Mouse (Mus musculus) liver, adult 2 months (tissue): ENCODE data around the gene Grxcr1.

Experiments used
- CTCF ChIP-seq: fragments of 200-500 bp; IDR thresholded peaks from 2 replicates; pipeline ENCODE4 v1.5.1; 2011; ENCODE audit warnings: low read depth, low read length, control low read depth
- POLR2A ChIP-seq: fragments of 200-500 bp; IDR thresholded peaks from 2 replicates; pipeline ENCODE4 v1.6.1; 2011; ENCODE audit warnings: low read length, control low read depth; ENCODE audit not compliant: insufficient read depth; ENCODE audit errors: extremely low read depth

DNA sequence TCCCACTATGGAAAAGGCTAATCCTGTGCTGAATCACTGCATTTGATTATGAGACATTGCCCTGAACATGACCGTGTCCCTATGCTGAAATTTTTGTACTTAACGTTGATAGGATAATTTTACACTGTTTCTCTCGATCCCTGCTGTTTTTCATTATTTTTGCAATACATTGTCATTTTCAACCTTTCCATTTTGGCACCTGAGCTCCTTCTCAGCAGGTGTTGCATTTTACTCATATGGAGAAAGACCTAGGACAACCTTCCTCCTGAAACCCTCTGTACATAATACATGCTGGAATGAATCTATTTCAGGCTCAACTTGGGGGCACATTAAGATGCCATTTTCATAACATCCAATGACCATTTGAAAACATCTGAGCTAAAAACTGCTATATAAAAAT is 38.7 kb downstream of the Grxcr1 start:
- TF ChIP-seq CTCF (no peak), POLR2A (no peak)
